Comparison of ENCODE assay signal across 18 mouse cellular contexts in genomic region chr2:149917162-149917561, GRCm38 (mm10).
DNase-seq lines count a peak whose midpoint lies in the region; TF ChIP-seq lines count a peak whose summit lies in the region.
"Had no signal": no experiment of that assay in that cellular context is flagged by ENCODE, and none has a peak within 500 bp of the region (broad histone marks: within the 10 kb centered on the region; RNA-seq: fewer than 3 reads in every experiment).

No protein-coding gene starts in this region.

- no peaks in the 10 kb centered on the region for H3K27me3 ChIP-seq in cerebellum, adult 2 months (ENCODE audit: control insufficient read depth, insufficient read depth, low read length)
- H3K27me3 ChIP-seq: forebrain, embryonic 15.5 days; midbrain, embryonic 12.5 days had no signal

- intact Hi-C loops in heart, postnatal 36 days (cut with DNase I): no loop called here

- peak; percentile 34 to 76 for DNase-seq in cerebellum, adult 2 months
- no peak for DNase-seq in cerebellum, postnatal 4 days (ENCODE audit: low spot score in 2 of 2)
- peak; percentile 8 to 24 for DNase-seq in heart, adult 9 months (ENCODE audit: low spot score in 2 of 2)
- no peak for DNase-seq in heart, postnatal 36 days
- peak; percentile 86 for DNase-seq in brain, adult 2 months (ENCODE audit: low read depth, low spot score)
- DNase-seq in cerebellum, adult 9-11 months: peak; percentile 39
- no peak for DNase-seq in kidney, adult 9 months
- DNase-seq: B cell, adult 2 months; gastrocnemius, adult 2 months; kidney, adult 8-10 months; kidney, postnatal 36 days; retina, postnatal 1 day; spleen, adult 18-20 months; thymus, adult 18-20 months; thymus, postnatal 4 days had no signal

- no peak for TF ChIP-seq CTCF in cerebellum, adult 2 months (IDR thresholded peaks at IDR 0.05; ENCODE audit: borderline replicate concordance, insufficient read depth, low read depth, low read length)

- no peak overlapping the region for H3K27ac ChIP-seq in cerebellum, adult 2 months (ENCODE audit: insufficient read depth, low read length)
- H3K27ac ChIP-seq: forebrain, embryonic 15.5 days; gastrocnemius, adult 2 months; hindbrain, embryonic 14.5 days; midbrain, embryonic 12.5 days had no signal

- 27% methylated on average over 3 of the region's 3 CpGs for WGBS in cerebellum, adult 2 months

- no peak for TF ChIP-seq POLR2A in cerebellum, adult 2 months (IDR thresholded peaks at IDR 0.05; ENCODE audit: borderline replicate concordance, insufficient read depth, low read length)

- peaks cover 10% of the 10 kb centered on the region; the same call in 1 of the 2 replicates for H3K4me1 ChIP-seq in cerebellum, adult 2 months (ENCODE audit: control insufficient read depth, insufficient read depth, low read length)
- H3K4me1 ChIP-seq: forebrain, embryonic 15.5 days; midbrain, embryonic 12.5 days had no signal

- no peak overlapping the region for H3K4me3 ChIP-seq in cerebellum, adult 2 months (replicated peaks; ENCODE audit: insufficient read depth, low read depth, low read length)
- H3K4me3 ChIP-seq: forebrain, embryonic 15.5 days; gastrocnemius, adult 2 months; midbrain, embryonic 12.5 days had no signal

Comparison
In these comparisons a context has a peak if more than half of its experiments do, and no peak if none do; other contexts are left out.
1. DNase-seq: peak in cerebellum, adult 2 months (2 of 2), heart, adult 9 months (2 of 2), brain, adult 2 months (single experiment) and cerebellum, adult 9-11 months (single experiment); none in cerebellum, postnatal 4 days (0 of 2), heart, postnatal 36 days (0 of 2) and kidney, adult 9 months (single experiment).